Mouse (Mus musculus) heart, adult 2 months (tissue): ENCODE data around the gene Bex2.
A peak's percentile ranks its signal among the peaks of the same experiment; 100 is the strongest.

Experiments used
- CTCF ChIP-seq: fragments of 200-600 bp; IDR thresholded peaks from 2 replicates; pipeline ENCODE4 v1.8.1; 2022; ENCODE audit warnings: antibody characterized with exemption, mild to moderate bottlenecking, moderate library complexity
- EP300 ChIP-seq: fragments of 200-500 bp; IDR thresholded peaks from 2 replicates; pipeline ENCODE4 v1.6.1; 2011; ENCODE audit warnings: low read depth, low read length, control low read depth; ENCODE audit not compliant: insufficient read depth
- POLR2A ChIP-seq: fragments of 200-500 bp; IDR thresholded peaks from 2 replicates; pipeline ENCODE4 v1.6.1; 2011; ENCODE audit warnings: mild to moderate bottlenecking, low read depth, low read length, control low read depth; ENCODE audit not compliant: insufficient read depth

- peak; percentile 85 for TF ChIP-seq CTCF
- no peak for TF ChIP-seq POLR2A
- TF ChIP-seq EP300 = no peak
These were observed 20.5 kb downstream of the Bex2 start for GRCm38 (mm10) chrX:136047528-136047927.
